Mouse (Mus musculus) megakaryocyte, embryonic 14.5 days (primary cell): Measurements from ENCODE around the gene Pld6.

Experiments used
- FLI1 ChIP-seq: IDR thresholded peaks from 2 replicates; pipeline ENCODE4 v1.6.1; 2012; ENCODE audit warnings: low read length, inconsistent platforms, mixed read lengths
- GATA1 ChIP-seq: IDR thresholded peaks from 3 replicates; pipeline ENCODE4 v1.6.1; 2012; ENCODE audit warnings: mixed read lengths, low read length, inconsistent platforms, borderline replicate concordance

- TF ChIP-seq GATA1 (no peak), FLI1 (no peak)
Measured at GRCm38 (mm10) chr11:59811211-59811610, 23.8 kb upstream of the Pld6 start.
